In genomic region chr8:103374151-103374550, GRCm38 (mm10) we compare ENCODE assay signal across 13 mouse cellular contexts.
DNase-seq lines count a peak whose midpoint lies in the region; TF ChIP-seq lines count a peak whose summit lies in the region.
"Had no signal": no experiment of that assay in that cellular context is flagged by ENCODE, and none has a peak within 500 bp of the region (broad histone marks: within the 10 kb centered on the region; RNA-seq: fewer than 3 reads in every experiment).

No protein-coding gene starts in this region.

- TF ChIP-seq CTCF in brain, embryonic 14.5 days (IDR thresholded peaks at IDR 0.05; ENCODE audit: borderline replicate concordance, extremely low read depth, insufficient read depth, insufficient read length) = no peak

- intact Hi-C loops in left cerebral cortex, postnatal 4 days (cut with DNase I) = no loop called here
- intact Hi-C loops in left cerebral cortex, postnatal 14 days (cut with DNase I) = no loop called here

- DNase-seq in cerebellum, postnatal 14 days = peak; percentile 56 to 69
- no peak for DNase-seq in cerebellum, adult 8-10 months
- peak; percentile 60 for DNase-seq in left cerebral cortex, postnatal 4 days
- no peak for DNase-seq in left cerebral cortex, adult 8-10 months (ENCODE audit: low spot score in 2 of 2)
- DNase-seq in brain, embryonic 14.5 days (ENCODE audit: low read depth) = peak; percentile 24
- no peak for DNase-seq in layer of hippocampus, adult 8-10 months (ENCODE audit: low spot score in 2 of 2)
- no peak for DNase-seq in left cerebral cortex, postnatal 14 days (ENCODE audit: low spot score in 2 of 2)
- DNase-seq: adrenal gland, postnatal 14 days; cerebellum, adult 18-20 months; cerebellum, postnatal 36 days; forebrain, postnatal 0 days; gastrocnemius, postnatal 14 days; heart, postnatal 36 days had no signal

- TF ChIP-seq POLR2A in brain, embryonic 14.5 days (IDR thresholded peaks at IDR 0.05; ENCODE audit: borderline replicate concordance, extremely low read depth, insufficient read depth, insufficient read length, poor library complexity, severe bottlenecking) = no peak

Comparison
In these comparisons a context has a peak if more than half of its experiments do, and no peak if none do; other contexts are left out.
1. DNase-seq: peak in cerebellum, postnatal 14 days (2 of 2), left cerebral cortex, postnatal 4 days (single experiment) and brain, embryonic 14.5 days (single experiment); none in cerebellum, adult 8-10 months (single experiment), left cerebral cortex, adult 8-10 months (0 of 2), layer of hippocampus, adult 8-10 months (0 of 2) and left cerebral cortex, postnatal 14 days (0 of 2).